Mouse (Mus musculus) CH12.LX (cell line): Measurements from ENCODE around the gene Traf1. TPM values are rescaled to one million over a fixed set of nuclear protein-coding genes. Genes with fewer than 3 reads are reported as not detected.

Source experiments
- DNase-seq: peaks from one replicate; pipeline ENCODE4 v3.0.0-alpha.2; 2013; ENCODE audit errors: extremely low read depth
- H3K27ac ChIP-seq: 2 replicates; pipeline ENCODE4 v1.5.1; 2012; ENCODE audit warnings: low read depth, mild to moderate bottlenecking, control low read depth, moderate library complexity; ENCODE audit not compliant: insufficient read depth
- H3K27me3 ChIP-seq: replicated peaks from 2 replicates; pipeline ENCODE3; 2012; ENCODE audit warnings: inconsistent platforms
- H3K36me3 ChIP-seq, 2 experiments: replicated peaks in 1 of 2; 2 replicates each; pipeline versions ENCODE3 to v1.6.1; 2012; ENCODE audit warnings: inconsistent platforms in 1 of 2, low read length in 1 of 2, mild to moderate bottlenecking in 1 of 2, mixed read lengths in 1 of 2, moderate library complexity in 1 of 2; ENCODE audit not compliant: control insufficient read depth in 1 of 2, insufficient read depth in 1 of 2
- H3K4me1 ChIP-seq, 2 experiments: 2 replicates each; pipeline ENCODE4 v1.6.1; 2012; ENCODE audit warnings: inconsistent platforms in 1 of 2, moderate library complexity in 1 of 2; ENCODE audit not compliant: insufficient read depth in 2 of 2, control insufficient read depth in 1 of 2
- H3K4me2 ChIP-seq: 2 replicates; pipeline ENCODE4 v1.6.1; 2012; ENCODE audit warnings: low read depth, mild to moderate bottlenecking, control low read depth; ENCODE audit not compliant: poor library complexity, insufficient read depth, severe bottlenecking
- H3K4me3 ChIP-seq, 3 experiments: fragments of 150-350 bp in 1 of 3; sonication (generic) in 1 of 3; replicated peaks in 1 of 3; 2 replicates each; pipeline versions ENCODE3 to v1.5.1; 2011 to 2012; ENCODE audit warnings: low read depth in 2 of 3, low read length in 2 of 3, mild to moderate bottlenecking in 2 of 3, moderate library complexity in 2 of 3, control low read depth in 1 of 3, improper control_type of control experiment in 1 of 3, inconsistent platforms in 1 of 3, mixed read lengths in 1 of 3; ENCODE audit not compliant: poor library complexity in 1 of 3
- H3K79me2 ChIP-seq: replicated peaks from 2 replicates; pipeline ENCODE4 v1.6.1; 2012; ENCODE audit warnings: mild to moderate bottlenecking, moderate library complexity; ENCODE audit not compliant: control insufficient read depth, poor library complexity, insufficient read depth, severe bottlenecking; ENCODE audit errors: extremely low read depth
- H3K9ac ChIP-seq: 2 replicates; pipeline ENCODE4 v1.6.1; 2012; ENCODE audit warnings: low read depth, mild to moderate bottlenecking, control low read depth, moderate library complexity; ENCODE audit not compliant: insufficient read depth
- H3K9me3 ChIP-seq: replicated peaks from 2 replicates; pipeline ENCODE3; 2012; ENCODE audit warnings: low read length, inconsistent platforms, mixed read lengths
- BHLHE40 ChIP-seq: IDR thresholded peaks from 2 replicates; pipeline ENCODE4 v1.6.1; 2011; ENCODE audit warnings: mild to moderate bottlenecking, low read depth, low read length, improper control_type of control experiment
- CHD1 ChIP-seq: IDR thresholded peaks from 2 replicates; pipeline ENCODE4 v1.6.1; 2012; ENCODE audit warnings: low read depth, low read length, improper control_type of control experiment, inconsistent platforms
- CHD2 ChIP-seq: IDR thresholded peaks from 2 replicates; pipeline ENCODE4 v1.6.1; 2011; ENCODE audit warnings: low read length, improper control_type of control experiment
- CTCF ChIP-seq, 2 experiments: IDR thresholded peaks in 1 of 2; conservative IDR thresholded peaks in 1 of 2; 2 replicates each; pipeline ENCODE4 v1.5.1; 2011 to 2012; ENCODE audit warnings: low read depth in 2 of 2, low read length in 2 of 2, improper control_type of control experiment in 1 of 2, inconsistent platforms in 1 of 2, mild to moderate bottlenecking in 1 of 2, moderate library complexity in 1 of 2
- E2F4 ChIP-seq: IDR thresholded peaks from 2 replicates; pipeline ENCODE4 v1.6.1; 2011; ENCODE audit warnings: low read depth, low read length, improper control_type of control experiment; ENCODE audit not compliant: insufficient replicate concordance
- ELF1 ChIP-seq: IDR thresholded peaks from 2 replicates; pipeline ENCODE4 v1.6.1; 2014; ENCODE audit warnings: low read depth, mild to moderate bottlenecking, inconsistent platforms, low read length, improper control_type of control experiment
- EP300 ChIP-seq: IDR thresholded peaks from 2 replicates; pipeline ENCODE4 v1.6.1; 2011; ENCODE audit warnings: low read length, improper control_type of control experiment
- ETS1 ChIP-seq: conservative IDR thresholded peaks from 2 replicates; pipeline ENCODE4 v1.6.1; 2012; ENCODE audit warnings: low read depth, mild to moderate bottlenecking, inconsistent platforms, low read length, improper control_type of control experiment, moderate library complexity
- GABPA ChIP-seq: IDR thresholded peaks from 2 replicates; pipeline ENCODE4 v1.6.1; 2012; ENCODE audit warnings: low read depth, low read length, improper control_type of control experiment, inconsistent platforms; ENCODE audit not compliant: insufficient replicate concordance
- HCFC1 ChIP-seq: IDR thresholded peaks from 2 replicates; pipeline ENCODE4 v1.6.1; 2012; ENCODE audit warnings: low read depth, mild to moderate bottlenecking, inconsistent platforms, low read length, improper control_type of control experiment
- IRF4 ChIP-seq: IDR thresholded peaks from 2 replicates; pipeline ENCODE4 v1.6.1; 2014; ENCODE audit warnings: low read depth, mild to moderate bottlenecking, inconsistent platforms, low read length, improper control_type of control experiment
- JUN ChIP-seq: IDR thresholded peaks from 2 replicates; pipeline ENCODE4 v1.6.1; 2011; ENCODE audit warnings: low read depth, mild to moderate bottlenecking, low read length, improper control_type of control experiment, moderate library complexity; ENCODE audit not compliant: insufficient read depth
- KAT2A ChIP-seq: IDR thresholded peaks from 2 replicates; pipeline ENCODE4 v1.6.1; 2012; ENCODE audit warnings: low read length, improper control_type of control experiment, inconsistent platforms; ENCODE audit not compliant: insufficient replicate concordance
- MAFK ChIP-seq: IDR thresholded peaks from 2 replicates; pipeline ENCODE4 v1.6.1; 2011; ENCODE audit warnings: low read length, improper control_type of control experiment; ENCODE audit not compliant: insufficient replicate concordance
- MAZ ChIP-seq: IDR thresholded peaks from 2 replicates; pipeline ENCODE4 v1.6.1; 2012; ENCODE audit warnings: low read depth, mild to moderate bottlenecking, inconsistent platforms, low read length, improper control_type of control experiment, moderate library complexity
- MEF2A ChIP-seq: IDR thresholded peaks from 2 replicates; pipeline ENCODE4 v1.6.1; 2014; ENCODE audit warnings: low read depth, mild to moderate bottlenecking, inconsistent platforms, low read length, improper control_type of control experiment, borderline replicate concordance
- MXI1 ChIP-seq: IDR thresholded peaks from 2 replicates; pipeline ENCODE4 v1.6.1; 2011; ENCODE audit warnings: mild to moderate bottlenecking, low read depth, low read length, improper control_type of control experiment
- MYC ChIP-seq: IDR thresholded peaks from 2 replicates; pipeline ENCODE4 v1.6.1; 2011; ENCODE audit warnings: low read depth, mild to moderate bottlenecking, improper control_type of control experiment, low read length
- NELFE ChIP-seq: IDR thresholded peaks from 2 replicates; pipeline ENCODE4 v1.6.1; 2011; ENCODE audit warnings: low read depth, low read length, improper control_type of control experiment
- NRF1 ChIP-seq: IDR thresholded peaks from 2 replicates; pipeline ENCODE4 v1.6.1; 2014; ENCODE audit warnings: low read depth, mild to moderate bottlenecking, inconsistent platforms, low read length, improper control_type of control experiment, moderate library complexity
- PAX5 ChIP-seq: IDR thresholded peaks from 2 replicates; pipeline ENCODE4 v1.6.1; 2012; ENCODE audit warnings: low read length, inconsistent platforms, mixed read lengths
- POLR2A ChIP-seq: IDR thresholded peaks from 2 replicates; pipeline ENCODE4 v1.6.1; 2011; ENCODE audit warnings: low read depth, mild to moderate bottlenecking, improper control_type of control experiment, low read length
- POLR2AphosphoS2 ChIP-seq: IDR thresholded peaks from 2 replicates; pipeline ENCODE4 v1.6.1; 2011; ENCODE audit warnings: low read depth, low read length, improper control_type of control experiment
- SIN3A ChIP-seq: IDR thresholded peaks from 2 replicates; pipeline ENCODE4 v1.6.1; 2012; ENCODE audit warnings: low read length, improper control_type of control experiment, inconsistent platforms
- SMC3 ChIP-seq: IDR thresholded peaks from 2 replicates; pipeline ENCODE4 v1.6.1; 2011; ENCODE audit warnings: low read depth, low read length, improper control_type of control experiment
- TBP ChIP-seq: conservative IDR thresholded peaks from 2 replicates; pipeline ENCODE4 v1.6.1; 2011; ENCODE audit warnings: low read depth, low read length, improper control_type of control experiment
- TCF12 ChIP-seq: IDR thresholded peaks from 2 replicates; pipeline ENCODE4 v1.6.1; 2014; ENCODE audit warnings: low read depth, mild to moderate bottlenecking, inconsistent platforms, low read length, improper control_type of control experiment
- USF1 ChIP-seq: IDR thresholded peaks from 2 replicates; pipeline ENCODE4 v1.6.1; 2014; ENCODE audit warnings: low read depth, mild to moderate bottlenecking, inconsistent platforms, low read length, improper control_type of control experiment
- ZKSCAN1 ChIP-seq: IDR thresholded peaks from 2 replicates; pipeline ENCODE4 v1.6.1; 2012; ENCODE audit warnings: low read depth, inconsistent platforms, low read length, improper control_type of control experiment, borderline replicate concordance
- ZMIZ1 ChIP-seq: IDR thresholded peaks from 2 replicates; pipeline ENCODE4 v1.6.1; 2012; ENCODE audit warnings: low read depth, mild to moderate bottlenecking, inconsistent platforms, low read length, improper control_type of control experiment
- dilution Hi-C: fragments of 300-500 bp; cut with MboI; formaldehyde crosslinking; loops from 2 replicates; pipeline ENCODE4 v1.14.3; 2020; ENCODE audit warnings: low sequenced_read_pairs; ENCODE audit not compliant: extremely low pct_unique_long_range_greater_than_20kb, extremely low pct_ligation_motif_present
- in situ Hi-C: fragments of 300-500 bp; cut with MboI; formaldehyde crosslinking; loops from 3 replicates; pipeline ENCODE4 v1.14.3; 2019; ENCODE audit warnings: low sequenced_read_pairs, low pct_ligation_motif_present, low pct_unique_long_range_greater_than_20kb, mixed read lengths
- polyA plus RNA-seq: library from polyadenylated mRNA; unstranded; fragments of >175 nt; gene quantifications from 2 replicates; pipeline ENCODE4 v1.2.1, GENCODE M21; 2012; ENCODE audit warnings: low read depth; ENCODE audit not compliant: insufficient read length
- total RNA-seq, 2 experiments: library from RNA; depleted of rRNA; stranded (reverse); fragments of 300-350 nt in 1 of 2; fragments of >200 nt in 1 of 2; gene quantifications; 2 replicates each; pipeline ENCODE4 v1.2.3; 2012 to 2014

Traf1 gene
- total and polyA plus RNA-seq, 3 experiments, result 47.9 to 151 (median 66.9) TPM

DNA sequence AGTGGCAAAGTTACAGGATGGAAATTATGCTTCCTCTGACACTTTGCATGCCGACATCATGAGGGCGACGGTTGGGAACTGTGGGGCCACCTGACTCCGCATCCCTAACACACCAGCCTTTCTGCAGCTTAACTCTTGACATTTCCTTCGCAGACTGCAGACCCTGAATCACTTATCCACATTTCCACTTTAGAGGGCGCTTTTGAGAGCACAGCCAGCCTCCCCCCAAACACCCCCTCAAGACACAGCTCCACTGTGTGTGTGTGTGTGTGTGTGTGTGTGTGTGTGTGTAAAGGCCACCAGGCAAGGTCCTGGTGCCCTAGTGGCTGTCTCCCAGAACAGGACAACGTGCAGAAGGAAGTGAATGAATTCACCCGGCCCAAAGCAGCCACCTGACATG, 4.2 kb upstream of the Traf1 start:
- peaks cover 24 to 63% of the 10 kb centered on the region in 2 experiments for H3K4me1 ChIP-seq
- DNase-seq, result no peak
- in situ Hi-C loops, result loop anchor here (10.0 kb wide), 3 partner anchors 51 to 171 kb away; partner anchors contain the start of genes AI182371, Cntrl, Phf19 and Rabepk
- dilution Hi-C loops, result no loop called here
- no peaks in the 10 kb centered on the region for H3K27me3 ChIP-seq
- H3K27ac ChIP-seq, result peak overlapping the region; percentile 84
- no peaks in the 10 kb centered on the region for H3K36me3 ChIP-seq
- H3K4me2 ChIP-seq, result peak overlapping the region; percentile 90
- H3K9ac ChIP-seq, result peak overlapping the region; percentile 65
- H3K9me3 ChIP-seq, result no peaks in the 10 kb centered on the region
- H3K79me2 ChIP-seq, result no peaks in the 10 kb centered on the region
- H3K4me3 ChIP-seq, result peak overlapping the region; percentile 57 to 62 (median 59)
- TF ChIP-seq HCFC1 (no peak), ZKSCAN1 (no peak), SMC3 (peak; percentile 20), CTCF (conservative IDR thresholded peaks at IDR 0.05 in 1 of 2, IDR thresholded peaks at IDR 0.05 in 1 of 2; ENCODE audit: low read depth in 2 of 2, low read length in 2 of 2) (peak in 1 of 2 experiments; percentile 29; a peak in 2 of 4 replicates), NELFE (no peak; the same call in 1 of the 2 replicates), MXI1 (no peak; the same call in 1 of the 2 replicates), TCF12 (no peak), PAX5 (no peak), MAZ (no peak; the same call in 1 of the 2 replicates), ELF1 (no peak), MEF2A (no peak), MAFK (0 out of 2 replicates have a peak, but pooled peaks have one; percentile 12), BHLHE40 (peak; percentile 5; the same call in 1 of the 2 replicates), SIN3A (no peak), JUN (no peak), CHD2 (0 out of 2 replicates have a peak, but pooled peaks have one; percentile 6), E2F4 (no peak), IRF4 (no peak)

DNA sequence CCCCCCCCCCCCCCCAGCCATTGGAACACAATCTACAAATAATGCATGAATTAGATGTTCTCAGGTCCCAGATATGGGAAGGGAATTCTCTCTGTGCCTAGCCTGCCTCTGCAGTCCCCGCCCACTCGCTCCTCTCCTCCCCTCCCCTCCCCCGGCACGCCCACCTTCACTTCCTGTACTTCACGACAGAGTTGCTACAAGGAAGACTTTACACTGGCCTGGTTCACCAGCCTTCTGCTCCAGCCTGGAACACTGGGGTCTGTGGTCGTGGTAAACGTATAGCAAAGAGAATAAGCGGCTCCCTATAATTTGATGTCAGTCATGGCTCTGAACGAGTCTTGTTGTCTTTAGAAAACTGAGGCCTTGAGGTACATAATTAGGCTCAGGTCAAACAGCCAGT, 3.7 kb upstream of the Traf1 start:
- dilution Hi-C loops (no loop called here), in situ Hi-C loops (loop anchor here (10.0 kb wide), 3 partner anchors 50 to 170 kb away; partner anchors contain the start of genes AI182371, Cntrl, Phf19 and Rabepk)
- Histone ChIP-seq H3K4me1 (peaks cover 20 to 63% of the 10 kb centered on the region in 2 experiments), H3K27ac (peak overlapping the region; percentile 84), H3K27me3 (no peaks in the 10 kb centered on the region), H3K9me3 (no peaks in the 10 kb centered on the region), H3K9ac (peak overlapping the region; percentile 65), H3K79me2 (no peaks in the 10 kb centered on the region), H3K4me2 (peak overlapping the region; percentile 90), H3K4me3 (peak overlapping the region; percentile 57 to 62 (median 59)), H3K36me3 (no peaks in the 10 kb centered on the region)
- DNase-seq, result peak; percentile 74
- TF ChIP-seq CHD1 (no peak), MXI1 (no peak), NELFE (peak; percentile 83), PAX5 (no peak), POLR2A (peak; percentile 80), ELF1 (peak; percentile 82), ZKSCAN1 (no peak), SMC3 (no peak), USF1 (no peak), TBP (peak; percentile 69; the same call in 1 of the 2 replicates), ZMIZ1 (no peak), MYC (no peak), GABPA (no peak), NRF1 (no peak), MAZ (peak; percentile 91), SIN3A (0 out of 2 replicates have a peak, but pooled peaks have one; percentile 21), ETS1 (no peak), POLR2AphosphoS2 (no peak), CHD2 (no peak), E2F4 (no peak), EP300 (no peak), KAT2A (no peak)
